Mouse (Mus musculus) olfactory bulb, adult 2 months (tissue): ENCODE measurements around the gene Grpel1. TPM values are rescaled to one million over a fixed set of nuclear protein-coding genes. Genes with fewer than 3 reads are reported as not detected.

Experiments
- H3K27ac ChIP-seq: fragments of 200-500 bp; 2 replicates; pipeline ENCODE4 v1.5.1; 2012; ENCODE audit warnings: low read depth, low read length; ENCODE audit not compliant: insufficient read depth
- H3K4me1 ChIP-seq: fragments of 200-500 bp; 2 replicates; pipeline ENCODE4 v1.6.1; 2012; ENCODE audit warnings: low read length; ENCODE audit not compliant: control insufficient read depth, insufficient read depth
- H3K4me3 ChIP-seq: fragments of 200-500 bp; 2 replicates; pipeline ENCODE4 v1.5.1; 2012; ENCODE audit warnings: mild to moderate bottlenecking, low read depth, low read length, moderate library complexity; ENCODE audit not compliant: insufficient read depth
- CTCF ChIP-seq: fragments of 200-500 bp; IDR thresholded peaks from 2 replicates; pipeline ENCODE4 v1.5.1; 2012; ENCODE audit warnings: low read depth, mild to moderate bottlenecking, low read length, moderate library complexity; ENCODE audit not compliant: insufficient read depth
- POLR2A ChIP-seq: fragments of 200-500 bp; IDR thresholded peaks from 2 replicates; pipeline ENCODE4 v1.6.1; 2012; ENCODE audit warnings: mild to moderate bottlenecking, low read depth, low read length, moderate library complexity; ENCODE audit not compliant: insufficient read depth
- WGBS: fragments of 180-500 bp; shearing (Covaris S2); methylation state at CpG from one replicate; pipeline ENCODE4 v1.1.7; 2018; 5-methylcytosine and 5-hydroxymethylcytosine counted together
- polyA plus RNA-seq: library from polyadenylated mRNA; stranded (reverse); fragments of >200 nt; gene quantifications from 2 replicates; pipeline ENCODE4 v1.2.4, GENCODE M21; 2012; ENCODE audit warnings: low replicate concordance; ENCODE audit not compliant: missing spikeins, insufficient read depth, insufficient read length

Grpel1 gene
- polyA plus RNA-seq, 1 experiment: not detected

DNA sequence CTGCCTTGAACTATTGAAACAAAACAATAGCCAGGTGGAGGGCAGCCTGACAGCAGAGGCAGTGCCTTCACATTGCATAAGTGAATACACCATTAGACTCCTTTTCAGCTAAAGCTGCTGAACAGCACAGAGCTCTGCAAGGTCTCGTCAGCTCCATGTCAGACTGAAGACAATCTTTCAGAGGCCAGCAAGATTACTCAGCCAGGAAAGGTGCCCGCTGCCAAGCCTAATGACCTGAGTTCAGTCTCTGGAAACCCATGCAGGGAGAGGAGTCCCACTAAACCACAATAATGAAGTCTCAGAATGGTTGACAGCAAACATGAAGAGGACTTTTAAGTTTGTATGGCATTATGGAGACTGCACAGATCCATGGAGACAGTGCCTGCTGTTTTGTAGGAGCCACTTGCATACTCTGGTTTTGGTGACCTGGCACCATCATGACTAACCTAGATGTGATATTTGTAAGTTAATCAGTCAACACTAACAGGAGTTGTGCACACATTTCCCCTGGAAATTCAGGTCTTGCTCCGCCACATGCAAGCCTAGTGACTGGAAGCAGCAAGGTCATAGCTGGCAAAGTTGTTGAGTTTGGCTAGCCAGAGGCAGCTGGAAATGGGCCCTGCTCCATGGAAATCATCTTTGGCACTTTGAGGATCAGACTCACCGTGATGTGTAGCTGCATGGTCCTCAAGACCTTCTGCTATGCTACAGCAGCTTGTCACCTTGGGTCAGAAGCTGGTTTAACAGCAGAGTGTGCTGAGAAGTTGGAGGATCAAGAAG, 8.3 kb downstream of the Grpel1 start:
- TF ChIP-seq POLR2A: no peak
- no peak for TF ChIP-seq CTCF
- WGBS: 74% methylated on average over 4 of the region's 4 CpGs

DNA sequence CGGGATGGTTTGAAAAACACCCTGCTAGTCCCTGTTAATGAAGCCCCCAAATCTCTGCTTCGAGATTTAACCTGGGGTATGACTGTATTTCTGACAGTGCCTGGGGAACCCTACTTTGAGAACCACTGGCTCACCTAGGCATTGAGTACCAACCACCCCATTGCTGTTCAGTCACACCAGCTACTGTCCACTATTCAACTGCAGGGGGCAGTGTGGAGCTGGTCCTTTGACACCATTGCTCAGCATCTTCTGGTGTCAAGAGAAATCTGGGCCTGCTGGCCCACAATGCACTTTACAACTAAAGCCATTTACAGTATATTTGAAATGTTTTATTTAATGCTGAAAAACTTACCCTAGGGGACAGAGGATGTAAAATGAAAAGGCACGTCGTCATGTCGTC, 9.5 kb downstream of the Grpel1 start:
- WGBS: 85% methylated on average over 5 of the region's 5 CpGs
- no peak for TF ChIP-seq POLR2A
- TF ChIP-seq CTCF: no peak
- no peak overlapping the region for H3K27ac ChIP-seq
- peaks cover 3% of the 10 kb centered on the region; the same call in 1 of the 2 replicates for H3K4me1 ChIP-seq
- no peak overlapping the region for H3K4me3 ChIP-seq

More for the DNA sequence above, 8.3 kb downstream of the Grpel1 start:
- no peak overlapping the region for H3K27ac ChIP-seq
- H3K4me3 ChIP-seq: no peak overlapping the region
- H3K4me1 ChIP-seq: no peaks in the 10 kb centered on the region

DNA sequence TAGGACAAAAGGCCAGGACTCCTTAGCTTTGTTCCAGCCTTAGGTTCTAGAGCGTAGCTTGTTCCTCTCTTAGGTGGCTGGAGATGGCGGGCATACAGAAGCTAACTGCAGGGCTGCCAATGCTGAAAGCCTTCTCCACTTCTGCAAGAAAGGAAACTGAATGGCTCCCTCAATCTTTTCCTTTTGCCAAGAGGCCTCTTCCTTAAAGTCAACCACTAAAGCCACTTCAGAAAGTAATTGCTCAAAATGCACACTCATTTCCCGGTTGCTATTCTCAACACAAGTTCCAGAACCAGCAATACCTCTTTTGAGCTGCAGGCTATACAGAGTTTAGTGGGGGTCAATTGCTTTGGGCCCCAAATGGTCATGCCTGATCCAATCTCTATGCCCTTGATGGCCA, 12.7 kb downstream of the Grpel1 start:
- WGBS: 83% methylated on average over 3 of the region's 3 CpGs
- H3K4me3 ChIP-seq: no peak overlapping the region
- peaks cover 18% of the 10 kb centered on the region for H3K4me1 ChIP-seq
- TF ChIP-seq CTCF (no peak), POLR2A (no peak)
- no peak overlapping the region for H3K27ac ChIP-seq

DNA sequence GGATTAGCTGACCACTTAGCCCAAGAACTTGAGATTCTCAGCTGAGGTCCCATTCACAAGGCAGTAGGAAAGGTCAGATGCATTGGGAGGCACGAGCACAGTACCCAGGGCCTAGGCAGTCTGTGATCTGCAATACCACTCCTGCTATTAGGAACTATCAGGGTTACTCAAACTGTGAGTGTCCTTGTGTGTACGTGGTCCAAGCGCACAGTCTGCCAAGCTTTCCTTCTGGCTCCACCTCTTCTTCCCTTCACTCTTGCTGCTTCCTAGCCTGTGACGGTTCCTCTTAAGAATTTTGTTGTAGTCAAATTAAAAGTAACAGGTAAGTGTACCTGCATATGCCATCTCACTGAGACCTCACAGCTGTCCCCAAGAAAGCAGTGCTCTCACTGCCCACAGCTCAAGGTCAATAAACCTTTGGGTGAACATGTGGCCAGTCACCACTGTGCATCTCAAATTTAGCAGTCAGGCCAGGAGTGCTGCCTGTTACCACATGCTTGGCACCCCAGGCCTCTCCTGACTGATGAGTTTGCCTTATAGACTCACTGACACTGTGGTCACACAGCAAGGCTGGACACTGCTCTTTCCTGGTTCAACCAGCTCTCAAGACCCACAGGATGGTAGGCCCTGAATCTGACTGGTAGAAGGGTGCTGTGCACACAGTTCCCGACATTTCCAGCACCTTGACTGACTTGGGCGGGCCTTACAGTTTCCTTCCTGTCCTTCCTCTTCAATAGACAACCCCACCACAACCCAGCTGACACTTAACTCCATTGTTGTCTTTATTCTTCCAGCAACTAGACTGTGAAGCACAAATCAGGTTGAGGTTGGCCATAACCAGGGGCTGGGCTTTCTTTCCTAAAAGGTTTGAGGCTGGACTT, 14.0 kb downstream of the Grpel1 start:
- Histone ChIP-seq H3K27ac (no peak overlapping the region), H3K4me3 (no peak overlapping the region), H3K4me1 (peaks cover 21% of the 10 kb centered on the region)
- WGBS: 82% methylated on average over 6 of the region's 6 CpGs
- TF ChIP-seq POLR2A (no peak), CTCF (no peak)

DNA sequence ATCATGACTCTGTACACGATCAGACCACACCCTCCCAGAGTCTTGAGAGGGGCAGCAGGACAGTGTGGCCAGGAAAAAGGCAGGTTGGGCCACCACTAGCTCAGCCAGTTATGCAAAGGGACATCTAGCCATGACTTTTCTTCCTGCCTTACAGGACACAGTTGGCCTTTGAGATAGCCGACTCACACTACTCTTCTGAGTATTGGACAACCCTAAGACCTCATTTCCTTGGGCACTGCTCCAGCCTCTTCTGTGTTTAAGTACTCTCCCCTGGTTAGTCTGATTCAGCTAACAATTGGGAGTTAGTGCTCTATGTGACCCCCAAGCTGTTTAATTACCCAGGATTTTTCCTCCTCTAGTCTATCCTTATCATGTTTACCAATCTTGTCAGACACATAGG, 14.9 kb downstream of the Grpel1 start:
- Histone ChIP-seq H3K4me1 (peaks cover 22% of the 10 kb centered on the region), H3K27ac (no peak overlapping the region), H3K4me3 (no peak overlapping the region)
- TF ChIP-seq POLR2A: no peak
- TF ChIP-seq CTCF: no peak
- WGBS: 58% methylated on average over 2 of the region's 2 CpGs

DNA sequence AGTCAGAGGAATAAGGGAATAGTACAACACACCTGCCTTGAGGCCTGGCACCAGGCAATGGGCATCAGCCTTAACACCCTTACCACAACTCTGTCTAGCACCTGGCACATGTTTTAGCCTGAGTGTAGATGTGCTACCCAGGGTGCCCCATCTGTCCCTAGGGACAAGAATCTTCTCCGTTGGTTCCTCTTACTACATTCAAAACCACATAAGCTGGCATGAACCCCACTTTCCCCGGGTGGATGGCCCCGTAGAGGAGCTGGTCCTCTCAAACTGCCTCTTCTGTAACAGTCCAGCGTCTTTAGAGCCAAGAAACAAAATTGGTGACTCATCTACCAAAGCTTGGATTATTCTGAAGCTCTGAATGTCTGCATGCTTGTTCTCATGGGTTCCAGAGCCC, 15.6 kb downstream of the Grpel1 start:
- Histone ChIP-seq H3K4me3 (no peak overlapping the region), H3K27ac (no peak overlapping the region), H3K4me1 (peaks cover 29% of the 10 kb centered on the region)
- TF ChIP-seq POLR2A: no peak
- WGBS: 68% methylated on average over 4 of the region's 4 CpGs

DNA sequence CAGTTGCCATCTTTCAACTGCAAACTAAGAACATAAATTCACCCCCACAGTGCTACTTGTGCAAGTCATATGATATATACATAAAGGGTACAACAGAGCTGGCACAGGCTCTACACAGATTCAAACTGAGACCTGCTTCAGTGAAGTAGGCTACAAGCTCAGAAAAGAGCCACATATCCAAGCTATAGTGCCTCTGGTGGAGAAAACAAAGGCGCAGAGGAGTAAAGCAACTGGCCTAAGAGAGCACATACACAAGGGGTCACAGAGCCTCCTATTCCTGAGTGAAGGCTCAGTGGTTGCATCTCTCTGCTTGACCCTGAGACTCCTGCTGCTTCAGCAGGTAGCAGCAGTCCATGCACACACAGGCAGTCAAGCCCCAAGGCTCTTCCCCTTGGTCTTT, 16.3 kb downstream of the Grpel1 start:
- Histone ChIP-seq H3K27ac (no peak overlapping the region), H3K4me1 (peaks cover 31% of the 10 kb centered on the region), H3K4me3 (no peak overlapping the region)
- 66% methylated on average over 1 of the region's 1 CpGs for WGBS
- TF ChIP-seq POLR2A: no peak
- TF ChIP-seq CTCF: no peak

DNA sequence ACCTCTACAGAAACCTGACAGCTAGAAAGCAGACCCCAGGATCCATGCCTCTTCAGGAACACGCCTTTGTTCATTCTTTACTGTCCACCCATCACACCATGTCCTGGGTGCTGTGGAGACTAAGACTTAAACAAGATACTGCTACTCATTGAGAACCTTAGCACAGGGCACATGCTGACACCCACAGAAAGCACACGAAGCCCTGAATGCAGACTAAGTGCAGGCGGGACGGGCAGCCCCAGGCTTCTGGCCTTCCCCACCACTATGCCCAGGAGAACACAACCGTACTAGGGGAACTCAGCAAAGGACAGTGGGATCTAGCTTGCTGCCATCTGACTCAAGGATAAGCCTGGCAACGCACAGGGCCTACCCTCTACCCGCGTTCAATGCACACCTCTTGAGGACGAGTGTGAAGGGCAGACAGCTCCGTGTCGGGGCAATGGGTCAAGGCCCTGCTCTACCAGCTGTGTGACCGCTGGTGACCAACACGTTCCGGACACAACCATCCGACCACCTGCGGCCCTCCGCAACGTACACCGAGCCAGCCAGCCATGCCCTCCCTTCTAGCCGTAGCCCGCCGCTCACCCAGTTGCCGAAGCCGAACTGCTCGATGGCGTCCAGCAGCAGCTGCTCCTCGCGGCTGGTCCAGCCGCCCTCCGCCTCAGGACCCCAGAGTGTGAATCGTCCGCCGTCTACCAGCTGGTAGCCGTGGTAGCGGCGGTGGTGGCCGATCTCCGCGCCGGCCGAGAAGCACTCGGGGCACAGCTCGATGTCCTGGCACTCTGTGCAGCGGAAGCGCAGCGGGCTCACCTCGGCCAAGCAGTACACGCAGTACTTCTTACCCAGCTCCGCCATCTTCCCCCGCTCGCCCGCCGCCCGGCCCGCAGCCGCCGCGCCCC, 18.7 kb downstream of the Grpel1 start:
- 5% methylated on average over 58 of the region's 58 CpGs for WGBS
- Histone ChIP-seq H3K4me3 (peak overlapping the region; percentile 94), H3K4me1 (peaks cover 31% of the 10 kb centered on the region), H3K27ac (peak overlapping the region; percentile 27)
- TF ChIP-seq POLR2A: no peak; the same call in 1 of the 2 replicates
- no peak for TF ChIP-seq CTCF
